Mouse (Mus musculus): Measurements from ENCODE around the gene Zbtb42. TPM values are rescaled to one million over a fixed set of nuclear protein-coding genes. Genes with fewer than 3 reads are reported as not detected.

Zbtb42 gene
- total RNA-seq, 2 experiments from 2014 or later, result 0.33 to 6.8 TPM

DNA sequence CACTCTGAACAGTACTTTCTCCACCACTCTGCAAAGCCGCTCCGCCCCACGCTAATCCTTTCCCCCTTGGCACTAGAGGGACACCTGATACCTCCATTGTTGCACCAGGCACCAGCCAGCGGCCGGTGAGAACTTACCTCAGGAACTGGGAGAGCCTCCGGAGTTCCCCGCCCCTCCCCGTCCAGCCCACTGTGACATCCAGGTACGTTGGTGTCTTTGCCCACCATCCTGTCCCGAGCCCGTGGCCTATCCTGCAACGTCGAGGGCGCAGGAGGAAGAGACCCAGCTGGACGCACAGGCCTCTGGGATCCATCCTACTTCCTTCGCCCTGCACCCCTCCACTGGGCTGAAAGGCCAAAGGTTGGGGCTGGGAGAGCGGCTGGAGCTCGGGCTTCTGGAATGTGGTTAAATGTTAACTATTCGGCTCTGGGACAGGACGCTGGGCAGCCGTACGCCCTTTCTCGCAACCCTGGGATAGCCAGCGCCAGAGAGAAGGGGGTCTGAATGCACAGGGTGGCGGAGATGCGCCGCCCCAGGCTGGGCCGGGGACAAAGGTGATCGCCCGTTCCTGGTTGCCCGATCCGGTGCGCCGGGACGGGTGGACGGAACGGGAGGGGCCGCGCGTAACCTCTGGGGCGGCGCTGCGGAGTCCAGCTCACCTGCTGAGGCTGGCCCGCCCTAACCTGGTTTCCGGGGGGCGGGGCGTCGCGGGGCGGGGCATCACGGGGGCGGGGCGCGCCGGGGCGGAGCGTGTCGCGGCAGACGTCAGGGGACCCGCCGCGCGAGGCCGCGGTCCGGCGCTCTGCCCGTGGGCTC is 43.0 kb downstream of the Zbtb42 start:
- ATAC-seq (replicated peaks; ENCODE audit: low FRiP score, low TSS enrichment, poor library complexity, severe bottlenecking), result no peak

DNA sequence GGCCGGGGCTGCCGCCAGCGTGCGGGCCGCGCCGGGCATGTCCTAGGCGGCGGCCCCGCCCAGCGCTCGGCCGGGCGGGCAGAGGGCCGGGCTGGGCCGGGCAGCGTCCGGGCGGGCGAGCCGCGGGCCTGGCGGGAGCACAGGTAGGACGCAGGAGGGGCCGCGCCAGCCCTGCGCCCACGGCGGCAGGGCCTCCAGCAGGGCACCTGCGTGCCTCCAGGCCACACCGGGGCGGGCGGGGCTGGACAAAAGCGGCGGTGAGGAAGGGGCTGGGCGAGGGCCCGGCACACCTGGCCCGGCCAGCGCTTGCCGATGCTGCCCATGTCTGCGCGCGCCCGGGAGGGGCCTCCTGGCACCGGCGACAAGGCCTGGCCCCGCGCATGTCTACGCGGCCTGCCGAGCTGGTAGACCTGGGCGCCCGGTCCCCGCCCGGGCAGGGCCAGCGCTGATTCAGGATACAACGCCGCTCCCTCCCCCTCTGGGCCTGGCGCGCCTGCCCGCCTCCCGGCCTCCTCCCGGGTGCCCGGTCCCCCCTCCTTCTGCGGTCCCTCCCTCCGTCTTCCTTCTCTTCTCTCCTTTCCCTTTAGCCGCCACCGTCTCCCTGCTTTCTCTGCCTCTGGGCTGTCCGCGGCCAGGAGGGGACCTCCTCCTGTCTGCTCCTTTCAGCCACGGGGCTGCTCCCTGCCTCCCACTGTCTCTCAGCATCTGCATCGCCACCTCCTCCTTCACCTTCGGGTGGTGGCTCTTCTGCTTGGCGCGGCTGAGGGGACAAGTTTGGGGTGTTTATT is 43.8 kb downstream of the Zbtb42 start:
- peak; percentile 15; the same call in 1 of the 2 replicates for ATAC-seq (replicated peaks; ENCODE audit: low FRiP score, low TSS enrichment, poor library complexity, severe bottlenecking)

DNA sequence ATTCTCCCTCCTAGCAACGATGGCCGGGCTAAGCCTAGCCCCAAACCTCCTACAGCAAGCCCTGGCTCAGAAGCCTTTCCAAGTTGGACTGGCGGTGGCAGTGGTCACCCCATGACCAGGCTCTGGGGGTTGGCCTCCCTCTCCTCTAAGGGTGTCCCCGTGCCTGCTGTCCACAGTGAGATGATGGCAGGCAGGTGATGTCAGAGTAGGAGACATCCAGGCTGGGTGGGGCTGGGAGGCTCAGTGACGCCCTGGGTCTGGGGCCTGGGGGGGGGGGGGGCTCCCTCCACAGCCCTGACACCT is 44.4 kb downstream of the Zbtb42 start:
- 0 out of 2 replicates have a peak, but pooled peaks have one; percentile 0 for ATAC-seq (replicated peaks; ENCODE audit: low FRiP score, low TSS enrichment, poor library complexity, severe bottlenecking)

DNA sequence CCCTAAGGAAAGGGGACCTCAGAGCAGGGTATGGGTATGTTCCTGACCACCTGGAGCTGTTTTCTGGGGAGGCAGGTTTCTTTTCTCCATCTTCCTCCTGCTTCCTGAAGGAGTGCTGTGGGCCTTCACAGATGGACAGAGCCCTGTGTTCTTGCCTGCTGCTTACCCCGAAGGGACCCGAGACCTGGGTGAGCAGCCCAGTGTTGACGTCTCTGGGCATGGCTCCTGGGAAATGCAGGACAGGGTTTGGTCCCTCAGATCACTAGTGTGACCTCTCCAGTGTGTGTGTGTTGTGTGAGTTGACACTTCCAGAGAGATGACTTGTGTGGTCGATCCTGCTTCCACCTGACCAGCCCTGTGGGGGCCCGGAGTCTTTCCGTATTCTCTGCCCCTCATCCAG is 44.8 kb downstream of the Zbtb42 start:
- ATAC-seq (replicated peaks; ENCODE audit: low FRiP score, low TSS enrichment, poor library complexity, severe bottlenecking), result no peak

DNA sequence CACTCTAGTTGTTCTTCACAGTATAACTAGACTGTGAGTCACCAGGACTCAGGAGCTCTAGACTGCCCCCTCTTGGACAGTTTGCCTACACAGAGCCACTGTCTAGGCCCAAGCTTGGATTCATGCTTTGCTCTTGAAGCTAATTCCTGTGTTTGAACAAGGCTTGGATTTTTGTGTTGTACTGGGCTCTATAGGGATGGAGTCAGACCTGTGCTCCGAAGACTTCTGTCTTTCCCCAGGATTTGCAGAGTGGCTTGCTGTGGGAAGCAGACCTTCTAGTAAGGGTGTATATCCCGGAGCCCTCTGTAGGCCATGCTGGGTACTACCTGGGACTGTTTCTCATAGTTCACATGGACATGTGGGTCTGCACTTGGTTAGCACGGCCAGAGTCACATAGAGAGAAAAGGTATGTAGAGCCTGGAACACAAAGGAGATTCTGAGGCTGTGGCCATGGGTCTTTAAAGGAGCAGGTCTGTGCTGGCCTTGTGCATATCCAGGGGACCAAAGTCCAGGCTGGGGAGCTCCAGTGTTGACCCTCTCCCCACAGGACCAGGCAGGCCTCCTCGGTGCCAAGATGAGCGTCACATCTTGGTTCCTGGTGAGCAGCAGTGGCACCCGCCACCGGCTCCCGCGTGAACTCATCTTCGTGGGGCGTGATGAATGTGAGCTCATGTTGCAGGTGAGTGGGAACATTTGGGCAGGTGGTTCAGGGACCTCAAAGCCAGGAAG is 45.6 kb downstream of the Zbtb42 start:
- ATAC-seq (replicated peaks; ENCODE audit: low FRiP score, low TSS enrichment, poor library complexity, severe bottlenecking), result peak; percentile 80

DNA sequence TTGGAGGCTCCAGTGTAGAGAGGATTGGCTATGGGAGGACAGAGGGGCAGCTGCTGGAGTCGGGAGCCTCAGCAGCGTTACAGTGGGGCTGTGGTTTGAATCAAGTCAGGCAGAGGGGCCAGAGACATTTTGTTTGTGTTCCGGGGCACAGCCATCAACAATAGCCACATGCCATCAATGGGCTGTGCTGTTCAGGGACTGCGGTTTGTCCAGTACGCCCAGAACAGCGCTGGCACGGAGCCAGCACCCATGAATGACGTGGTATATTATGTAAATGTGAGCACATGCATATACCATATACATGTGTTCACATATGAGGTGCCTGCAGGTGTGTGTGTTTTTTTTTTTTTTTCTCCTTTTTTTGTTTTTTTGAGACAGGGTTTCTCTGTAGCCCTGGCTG is 49.2 kb downstream of the Zbtb42 start:
- no peak for ATAC-seq (replicated peaks; ENCODE audit: low FRiP score, low TSS enrichment, poor library complexity, severe bottlenecking)

DNA sequence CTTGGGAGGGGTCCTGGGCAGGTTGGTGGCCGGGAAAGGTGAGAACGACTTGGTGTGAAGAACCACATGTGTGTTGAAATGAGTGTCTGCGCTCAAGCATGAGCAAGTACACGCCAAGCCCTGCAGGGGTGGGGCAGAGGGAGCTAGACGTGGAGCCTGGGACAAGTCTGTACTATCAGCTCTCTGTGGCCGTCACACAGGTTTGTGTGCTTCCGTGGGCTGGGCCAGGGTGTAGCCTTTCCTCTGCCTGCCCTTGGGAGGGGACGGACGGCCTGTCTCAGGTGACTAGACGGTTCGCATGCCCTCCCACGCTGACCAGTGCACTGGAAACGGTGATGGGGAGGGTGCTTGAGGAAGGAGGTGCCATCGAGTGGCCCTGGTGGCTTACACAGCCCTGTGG is 52.2 kb downstream of the Zbtb42 start:
- no peak for ATAC-seq (replicated peaks; ENCODE audit: low FRiP score, low TSS enrichment, poor library complexity, severe bottlenecking)

Other genes starting within 250 kb of the Zbtb42 start
- not detected in 2 replicates for gene A530016L24Rik, start 189.4 kb upstream of the Zbtb42 start, total RNA-seq (2014; fragmentation: Nextera tagmentation)
- not detected in 2 replicates for gene A530016L24Rik, start 189.4 kb upstream of the Zbtb42 start, total RNA-seq (2017)
- gene Tmem179, start 162.1 kb upstream of the Zbtb42 start, total RNA-seq (2014; fragmentation: Nextera tagmentation), result not detected in 2 replicates
- not detected in 2 replicates for gene Tmem179, start 162.1 kb upstream of the Zbtb42 start, total RNA-seq (2017)
- gene Inf2, start 90.0 kb upstream of the Zbtb42 start, total RNA-seq (2014; fragmentation: Nextera tagmentation), result 10.8 and 11.3 TPM in 2 replicates
- gene Inf2, start 90.0 kb upstream of the Zbtb42 start, total RNA-seq (2017), result 2.4 and 4.6 TPM in 2 replicates
- 3.7 and 6.2 TPM in 2 replicates for gene Adssl1, start 58.8 kb upstream of the Zbtb42 start, total RNA-seq (2014; fragmentation: Nextera tagmentation)
- gene Adssl1, start 58.8 kb upstream of the Zbtb42 start, total RNA-seq (2017), result 5.0 and 5.8 TPM in 2 replicates
- 168 and 170 TPM in 2 replicates for gene Siva1, start 34.1 kb upstream of the Zbtb42 start, total RNA-seq (2014; fragmentation: Nextera tagmentation)
- 169 and 202 TPM in 2 replicates for gene Siva1, start 34.1 kb upstream of the Zbtb42 start, total RNA-seq (2017)
- gene Akt1, start 3.9 kb upstream of the Zbtb42 start, total RNA-seq (2014; fragmentation: Nextera tagmentation), result 101 and 119 TPM in 2 replicates
- gene Akt1, start 3.9 kb upstream of the Zbtb42 start, total RNA-seq (2017), result 42.9 and 71.8 TPM in 2 replicates
- gene Cep170b, start 41.6 kb downstream of the Zbtb42 start, total RNA-seq (2014; fragmentation: Nextera tagmentation), result 0.07 and 2.0 TPM in 2 replicates
- gene Cep170b, start 41.6 kb downstream of the Zbtb42 start, total RNA-seq (2017), result 0.11 and 20.5 TPM in 2 replicates
- 1.2 TPM in 1 of 2 replicates, not detected in the other for gene Pld4, start 81.8 kb downstream of the Zbtb42 start, total RNA-seq (2014; fragmentation: Nextera tagmentation)
- 0.14 and 0.46 TPM in 2 replicates for gene Pld4, start 81.8 kb downstream of the Zbtb42 start, total RNA-seq (2017)
- gene Ahnak2, start 123.8 kb downstream of the Zbtb42 start, total RNA-seq (2014; fragmentation: Nextera tagmentation), result not detected in 2 replicates
- not detected in 2 replicates for gene Ahnak2, start 123.8 kb downstream of the Zbtb42 start, total RNA-seq (2017)
- 0.74 and 1.2 TPM in 2 replicates for gene Clba1, start 130.1 kb downstream of the Zbtb42 start, total RNA-seq (2014; fragmentation: Nextera tagmentation)
- gene Clba1, start 130.1 kb downstream of the Zbtb42 start, total RNA-seq (2017), result 0.08 TPM in 1 of 2 replicates, not detected in the other
- gene Cdca4, start 150.6 kb downstream of the Zbtb42 start, total RNA-seq (2014; fragmentation: Nextera tagmentation), result 71.1 and 82.7 TPM in 2 replicates
- gene Cdca4, start 150.6 kb downstream of the Zbtb42 start, total RNA-seq (2017), result 47.3 and 52.4 TPM in 2 replicates
- 4.5 and 5.1 TPM in 2 replicates for gene Gpr132, start 189.4 kb downstream of the Zbtb42 start, total RNA-seq (2014; fragmentation: Nextera tagmentation)
- 3.1 and 4.2 TPM in 2 replicates for gene Gpr132, start 189.4 kb downstream of the Zbtb42 start, total RNA-seq (2017)